Mouse (Mus musculus): ENCODE results near the gene P4hb.

- no peak for TF ChIP-seq CTCF (IDR thresholded peaks at IDR 0.05; ENCODE audit: extremely low read depth, insufficient read length, insufficient replicate concordance, low read depth, low read length)
- no peak for TF ChIP-seq POLR2A (IDR thresholded peaks at IDR 0.05; ENCODE audit: low read depth, low read length)
These were observed 25.6 kb downstream of the P4hb start for GRCm38 (mm10) chr11:120547469-120547868.
